Mouse (Mus musculus): Measurements from ENCODE around the gene Slc38a8.

DNA sequence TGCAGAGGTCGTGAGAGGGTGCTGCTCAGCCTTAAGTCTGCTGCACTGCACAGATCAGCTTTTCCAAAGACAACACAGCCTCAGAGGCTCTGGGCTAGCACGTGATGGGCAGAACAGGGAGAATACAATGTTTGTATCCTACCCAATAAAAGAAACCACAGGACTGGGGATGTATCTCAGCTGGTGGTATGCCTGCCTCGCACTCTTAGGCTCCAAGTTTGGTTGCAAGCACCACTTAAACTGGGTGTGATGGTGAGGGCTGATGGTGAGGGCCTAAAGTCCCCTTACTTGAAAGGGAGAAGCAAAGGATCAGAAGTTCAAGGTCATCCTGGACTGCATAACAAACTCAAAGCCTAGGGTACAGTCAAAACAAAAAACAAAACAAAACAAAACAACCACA, 43.1 kb upstream of the Slc38a8 start:
- TF ChIP-seq USF1 (IDR thresholded peaks at IDR 0.05; ENCODE audit: low read depth, low read length) (no peak), POLR2A (IDR thresholded peaks at IDR 0.05; ENCODE audit: control insufficient read depth in 1 of 2, insufficient read depth in 1 of 2, low read depth in 1 of 2, low read length in 2 of 2, poor library complexity in 1 of 2) (no peak), ZC3H11A (IDR thresholded peaks at IDR 0.05; ENCODE audit: low read depth, low read length) (no peak), CTCF (IDR thresholded peaks at IDR 0.05 in 2 of 3, conservative IDR thresholded peaks at IDR 0.05 in 1 of 3; ENCODE audit: control insufficient read depth in 1 of 3, insufficient read depth in 1 of 3, low read depth in 2 of 3, low read length in 3 of 3, poor library complexity in 1 of 3, severe bottlenecking in 1 of 3) (no peak), MAZ (IDR thresholded peaks at IDR 0.05; ENCODE audit: low read depth, low read length) (no peak), MYB (IDR thresholded peaks at IDR 0.05; ENCODE audit: low read depth, low read length) (no peak), RCOR1 (IDR thresholded peaks at IDR 0.05; ENCODE audit: low read depth, low read length) (no peak), MAX (IDR thresholded peaks at IDR 0.05; ENCODE audit: low read length) (no peak), TBP (IDR thresholded peaks at IDR 0.05; ENCODE audit: low read depth, low read length) (no peak), MXI1 (IDR thresholded peaks at IDR 0.05; ENCODE audit: low read depth, low read length) (no peak), POLR2AphosphoS2 (IDR thresholded peaks at IDR 0.05; ENCODE audit: low read length) (no peak), E2F4 (IDR thresholded peaks at IDR 0.05; ENCODE audit: borderline replicate concordance, low read depth, low read length) (no peak), TCF12 (IDR thresholded peaks at IDR 0.05; ENCODE audit: low read depth, low read length) (no peak)
